Mouse (Mus musculus): Measurements from ENCODE around the gene Pck2.
A peak's percentile ranks its signal among the peaks of the same experiment; 100 is the strongest.

The Pck2 gene

DNA sequence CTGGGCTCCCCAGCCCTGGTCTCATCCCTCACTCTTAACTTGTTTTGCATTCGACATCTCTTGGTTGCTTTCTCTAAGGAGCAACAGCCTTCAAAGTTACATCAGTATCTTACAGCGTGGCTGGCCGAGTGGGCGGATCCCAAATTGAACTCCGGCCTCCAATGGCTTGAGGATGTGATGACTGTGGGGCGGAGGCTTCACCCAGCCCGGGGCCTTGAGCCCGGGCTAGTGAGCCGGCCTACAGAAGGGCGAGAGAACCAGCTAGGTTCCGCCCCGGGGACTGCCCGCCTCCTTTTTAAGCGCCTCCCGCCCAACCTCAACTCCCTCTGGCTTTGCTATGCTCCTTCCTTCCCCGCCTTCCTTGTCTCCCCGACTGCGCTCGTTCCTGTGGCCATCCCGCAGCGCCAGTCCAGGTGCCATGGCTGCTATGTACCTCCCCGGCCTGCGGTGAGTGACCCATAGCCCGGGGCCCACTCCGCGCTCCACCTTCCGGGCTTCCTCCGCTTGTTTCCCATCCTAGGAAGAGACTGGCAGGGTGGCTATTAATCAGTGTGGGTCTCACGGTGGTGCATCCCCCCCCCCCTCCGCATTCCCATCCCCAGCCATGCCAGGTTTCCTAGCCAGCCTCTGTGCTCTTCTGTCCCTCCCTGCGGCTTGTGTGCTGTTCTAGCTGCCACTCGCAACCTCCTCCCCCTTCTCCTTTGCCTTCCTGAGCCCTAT is at the start of gene Pck2:
TSS of gene Pck2 (plus strand) at position 200 of the 720 bp plus-strand sequence.
- peak; percentile 45 to 60 for DNase-seq (ENCODE audit: low spot score in 2 of 2)

DNA sequence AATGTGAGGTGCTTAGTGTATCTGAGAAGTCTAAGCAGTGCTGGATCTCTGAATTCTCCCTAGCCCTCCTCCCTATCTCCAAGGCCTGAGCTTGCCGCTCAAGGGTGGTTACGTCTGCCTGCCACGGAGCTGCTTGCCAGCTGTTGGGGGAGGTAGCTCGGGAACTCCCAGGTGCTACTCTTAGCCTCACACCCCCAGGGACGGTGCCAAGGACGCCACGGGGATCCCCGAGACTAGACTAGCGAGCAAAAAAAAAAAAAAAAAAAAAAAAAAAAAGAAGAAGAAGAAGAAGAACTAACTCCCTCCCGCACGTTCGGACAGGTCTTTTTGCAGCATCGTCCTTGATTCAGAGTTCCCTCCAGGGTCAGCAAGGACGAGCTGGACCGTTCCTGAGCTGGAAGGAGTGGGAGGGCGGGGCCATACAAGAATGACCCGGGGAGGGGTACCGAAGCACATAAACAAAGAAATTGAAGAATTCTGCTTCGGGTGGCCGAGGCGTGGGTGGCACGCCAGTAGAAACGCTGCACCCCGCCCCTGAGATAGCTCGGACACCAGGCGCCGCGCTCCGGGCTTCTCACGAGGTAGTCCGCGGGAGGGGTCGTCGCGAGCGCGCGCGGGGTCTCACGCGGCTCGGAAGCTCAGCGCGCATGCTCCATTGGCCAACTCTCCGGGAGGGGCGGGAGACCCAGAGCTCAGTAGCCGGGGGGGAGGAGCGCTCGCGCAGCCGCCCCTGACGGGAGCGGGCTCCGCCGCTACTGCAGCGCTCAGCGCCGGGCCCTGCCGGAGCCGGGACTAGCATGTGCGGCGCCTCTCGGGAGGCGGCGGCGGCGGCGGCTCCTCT is 49.5 kb upstream of the Pck2 start, which contains the start of gene Carmil3:
TSS of gene Carmil3 (plus strand) at position 291 of the 841 bp plus-strand sequence.
- peak; percentile 64 to 72 for DNase-seq (ENCODE audit: low spot score in 2 of 2)

DNA sequence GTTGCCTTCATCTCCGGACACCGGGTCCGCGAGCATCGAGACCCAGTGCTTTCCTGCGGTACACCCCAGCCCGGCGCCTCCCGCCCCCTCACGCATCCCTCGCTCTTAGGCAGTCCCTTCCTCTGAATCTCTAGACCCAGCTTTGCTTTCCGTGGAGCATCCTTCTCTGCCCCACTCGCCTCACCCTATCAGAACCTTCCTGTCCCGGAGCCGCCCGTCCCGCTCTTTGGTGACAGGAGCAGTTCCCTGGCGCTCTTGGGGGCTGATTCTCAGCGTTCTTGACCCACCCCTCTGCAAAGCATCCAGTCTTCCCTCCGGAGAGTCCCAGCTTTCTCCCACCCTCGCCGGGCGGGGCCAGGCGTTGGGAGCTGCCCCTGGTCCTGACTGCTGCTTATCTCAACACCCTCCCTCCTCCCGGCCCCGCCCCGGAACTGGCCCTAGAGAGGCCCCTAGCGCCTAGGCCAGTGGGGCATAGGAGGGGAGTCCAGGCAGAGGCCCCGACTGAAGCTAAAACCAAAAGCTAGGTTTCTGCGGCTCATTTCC is 48.7 kb upstream of the Pck2 start:
- DNase-seq (ENCODE audit: low spot score in 2 of 2) = peak; percentile 41 to 44

- no peak for DNase-seq (ENCODE audit: low spot score in 2 of 2)
Measured at GRCm38 (mm10) chr14:55492103-55492502, 48.0 kb upstream of the Pck2 start.

- DNase-seq (ENCODE audit: low spot score in 2 of 2) = no peak
Measured at GRCm38 (mm10) chr14:55495509-55496240, 44.4 kb upstream of the Pck2 start.

DNA sequence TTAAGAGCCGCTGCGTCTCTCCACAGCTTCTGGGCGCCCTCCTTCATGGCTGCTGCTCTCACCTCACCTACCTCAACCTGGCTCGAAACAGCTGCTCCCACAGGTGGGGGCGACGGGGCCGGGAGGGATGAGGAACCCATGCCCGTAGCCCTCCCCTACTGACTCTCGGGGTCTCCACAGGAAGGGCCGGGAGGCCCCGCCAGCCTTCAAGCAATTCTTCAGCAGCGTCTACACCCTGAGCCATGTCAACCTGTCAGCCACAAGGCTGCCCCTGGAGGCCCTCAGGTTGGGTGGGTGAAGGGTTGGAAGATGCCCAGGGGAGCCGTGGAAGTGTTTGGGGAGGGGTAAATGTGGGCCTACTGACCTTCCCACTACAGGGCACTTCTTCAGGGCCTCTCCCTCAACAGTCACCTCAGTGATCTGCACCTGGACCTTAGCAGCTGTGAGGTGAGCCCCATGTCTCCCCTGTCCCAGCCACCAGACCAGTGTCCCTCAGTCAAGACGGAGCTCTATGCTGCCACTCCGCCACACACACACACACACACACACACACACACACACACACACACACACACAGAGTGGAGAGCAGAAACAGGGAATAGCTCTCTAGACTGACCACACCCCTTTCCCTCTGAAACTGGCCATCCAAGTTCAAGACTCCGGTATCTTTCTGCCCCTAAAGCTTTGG is 43.2 kb upstream of the Pck2 start:
- DNase-seq (ENCODE audit: low spot score in 2 of 2) = no peak

DNA sequence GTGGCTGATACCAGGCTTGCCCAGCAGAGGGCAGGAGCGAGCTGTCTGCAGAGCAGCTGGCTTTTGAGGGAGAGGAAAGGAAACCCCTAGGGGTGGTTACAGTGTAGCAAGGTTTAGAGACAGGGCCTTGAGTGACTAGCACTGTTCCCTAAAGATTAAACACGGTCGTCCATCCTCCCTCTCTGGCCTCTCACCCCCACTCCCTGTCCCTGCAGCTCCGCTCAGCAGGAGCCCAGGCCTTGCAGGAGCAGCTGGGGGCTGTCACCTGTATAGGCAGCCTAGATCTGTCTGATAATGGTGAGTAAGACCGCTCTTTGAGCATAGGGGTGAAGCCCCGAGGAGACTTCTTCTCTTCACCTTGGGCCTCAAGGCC is 42.6 kb upstream of the Pck2 start:
- DNase-seq (ENCODE audit: low spot score in 2 of 2) = peak; percentile 80 to 82

DNA sequence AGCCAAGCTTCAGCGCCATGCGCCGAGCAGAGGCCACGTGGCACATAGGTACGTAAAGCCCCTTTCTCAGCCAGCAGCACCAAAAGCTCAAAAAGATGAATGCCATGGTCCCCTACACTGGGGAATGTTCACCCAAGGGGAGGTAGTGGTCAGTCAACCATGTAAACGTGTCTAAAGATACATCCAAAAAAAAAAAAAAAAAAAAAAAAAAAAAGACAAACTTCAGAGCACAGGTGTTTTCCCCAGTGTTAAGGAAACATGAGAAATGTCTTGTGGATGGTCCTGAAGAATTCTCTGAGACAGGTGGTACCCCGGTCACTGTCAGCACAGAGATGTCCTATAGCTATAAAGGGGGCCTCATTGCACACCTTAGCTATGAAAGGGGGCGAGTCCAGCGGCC is 34.5 kb upstream of the Pck2 start:
- no peak for DNase-seq (ENCODE audit: low spot score in 2 of 2)

GRCm38 (mm10) chr14:55507801-55508200 is 32.3 kb upstream of the Pck2 start:
- DNase-seq (ENCODE audit: low spot score in 2 of 2) = no peak

DNA sequence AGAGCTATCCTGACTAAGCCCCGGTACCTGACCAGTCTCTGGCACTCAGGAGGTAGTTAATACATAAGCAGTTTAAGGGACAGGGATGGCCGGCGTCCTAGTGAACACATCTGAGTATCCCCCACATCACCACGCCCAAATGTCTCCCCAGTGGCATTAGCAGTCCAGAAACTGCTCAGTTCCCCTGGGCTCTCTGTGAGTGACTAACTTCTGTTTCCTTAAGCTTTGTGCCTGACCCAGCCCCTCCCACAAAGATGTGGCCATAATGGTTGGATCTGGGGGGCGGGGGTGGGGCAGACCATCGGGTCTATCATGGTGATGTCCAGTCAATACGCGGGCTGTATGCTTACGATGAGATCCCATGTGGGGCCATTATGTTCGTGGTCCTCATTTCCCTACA is 30.5 kb upstream of the Pck2 start:
- DNase-seq (ENCODE audit: low spot score in 2 of 2) = no peak

GRCm38 (mm10) chr14:55510125-55510731 is 29.8 kb upstream of the Pck2 start, which contains the start of gene Cpne6:
Gene Cpne6 (plus strand): TSS chr14:55510445.
- peak; percentile 24 to 40 for DNase-seq (ENCODE audit: low spot score in 2 of 2)

- DNase-seq (ENCODE audit: low spot score in 2 of 2) = peak; percentile 31 to 45
Measured at GRCm38 (mm10) chr14:55511037-55511436, 29.0 kb upstream of the Pck2 start.

DNA sequence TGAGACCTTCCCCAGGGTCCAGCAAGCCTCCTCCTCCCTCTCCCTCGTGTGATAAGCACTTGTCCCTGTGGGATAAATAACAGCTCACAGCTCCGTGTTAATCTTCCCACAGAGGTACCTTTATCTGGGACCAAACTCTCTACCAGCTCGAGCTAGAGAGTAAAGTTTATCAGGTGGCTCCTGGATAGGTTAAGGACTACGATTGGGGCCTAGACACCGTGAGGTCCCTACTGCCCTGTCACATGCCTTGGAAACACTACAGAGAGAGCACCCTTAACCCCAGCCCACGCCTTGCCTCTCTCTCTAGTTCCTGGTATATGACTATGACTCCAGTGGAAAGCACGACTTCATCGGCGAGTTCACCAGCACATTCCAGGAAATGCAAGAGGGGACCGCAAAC is 26.1 kb upstream of the Pck2 start:
- DNase-seq (ENCODE audit: low spot score in 2 of 2) = no peak

GRCm38 (mm10) chr14:55515846-55516245 is 24.2 kb upstream of the Pck2 start:
- DNase-seq (ENCODE audit: low spot score in 2 of 2) = no peak

GRCm38 (mm10) chr14:55518897-55519296 is 21.2 kb upstream of the Pck2 start:
- peak; percentile 23 to 48 for DNase-seq (ENCODE audit: low spot score in 2 of 2)

DNA sequence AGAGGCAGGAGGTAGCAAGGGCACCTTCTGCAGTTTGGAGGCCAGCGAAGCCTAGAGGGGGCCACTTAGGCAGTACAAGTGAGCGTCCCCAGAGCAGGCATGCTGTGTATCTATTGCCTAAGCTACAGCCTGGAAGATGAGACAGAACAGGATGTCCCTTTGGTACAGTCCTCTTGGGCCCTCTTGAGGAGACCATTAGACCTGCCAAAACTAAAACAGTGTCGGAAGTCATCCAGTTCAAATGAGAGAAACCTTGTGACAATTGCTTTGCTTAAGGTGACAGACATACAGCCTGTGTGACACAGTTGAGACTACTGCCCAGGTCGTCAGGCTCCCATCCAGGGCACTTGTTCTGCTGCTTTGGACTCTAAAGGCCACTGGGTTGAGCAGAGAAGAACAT is 20.5 kb upstream of the Pck2 start:
- no peak for DNase-seq (ENCODE audit: low spot score in 2 of 2)

DNA sequence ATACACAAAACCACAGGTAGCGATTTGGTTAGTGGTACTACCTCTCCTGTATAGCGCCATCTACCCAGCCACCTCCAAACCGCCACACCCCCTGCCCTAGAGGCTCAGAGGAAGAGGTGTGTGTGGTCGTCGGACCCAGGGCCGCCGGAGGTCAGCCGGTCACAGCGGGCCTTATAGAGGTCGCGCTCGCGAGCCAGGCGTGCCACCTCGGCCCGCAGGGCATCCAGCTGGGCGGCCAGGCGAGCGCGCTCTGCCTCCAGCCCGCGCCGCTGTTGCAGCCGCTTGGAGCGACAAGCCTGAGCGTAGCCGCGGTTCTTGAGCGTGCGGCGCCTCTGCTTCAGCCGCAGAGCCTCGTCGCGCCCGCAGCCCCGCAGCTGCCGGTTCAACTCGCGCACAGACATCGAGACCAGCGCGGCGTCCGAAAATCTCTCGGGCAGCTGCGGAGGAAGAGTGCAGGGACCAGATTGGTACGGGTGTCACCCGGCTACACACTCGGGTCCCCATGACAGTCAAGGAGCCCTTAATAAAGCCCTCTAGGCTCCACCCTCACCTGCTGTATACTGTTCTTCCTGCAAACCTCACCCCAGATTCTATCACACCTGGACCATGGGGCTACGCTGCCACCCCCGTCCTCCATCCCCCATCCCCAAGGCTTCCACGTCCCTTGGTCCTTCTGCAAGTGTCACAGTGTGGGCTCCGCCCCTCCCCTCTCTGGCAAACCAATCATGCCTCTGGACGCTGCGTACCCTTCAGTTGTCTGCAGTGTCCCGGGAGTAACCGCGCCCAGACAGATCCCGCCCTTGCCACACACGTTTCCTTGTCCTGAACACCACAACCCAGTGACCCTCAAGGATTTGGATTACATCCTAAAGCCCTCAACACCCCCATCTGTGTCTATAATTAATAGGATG is 19.4 kb upstream of the Pck2 start:
- no peak for DNase-seq (ENCODE audit: low spot score in 2 of 2)

- DNase-seq (ENCODE audit: low spot score in 2 of 2) = no peak
Measured at GRCm38 (mm10) chr14:55524062-55524461, 16.0 kb upstream of the Pck2 start.

DNA sequence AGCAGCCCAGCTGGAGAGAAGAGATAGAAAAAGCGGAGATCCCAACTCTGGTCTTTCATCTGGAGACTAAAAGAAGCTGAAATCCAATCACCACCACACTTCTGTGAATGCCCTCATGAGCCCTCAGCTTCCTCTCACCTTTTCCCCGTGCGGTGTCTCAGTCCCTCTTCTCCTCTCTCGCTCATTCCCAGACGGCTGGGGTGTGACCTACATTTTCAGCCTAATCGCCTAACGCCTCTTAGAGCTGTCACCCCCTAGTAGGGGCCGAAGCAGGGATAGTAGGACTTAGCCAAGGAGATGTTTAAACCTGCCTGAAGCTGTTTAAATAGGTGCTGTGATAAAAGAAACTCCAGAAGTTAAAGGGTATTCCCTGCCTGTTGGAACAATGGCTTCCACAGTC is 15.3 kb upstream of the Pck2 start, which contains the start of gene Nrl:
TSS of gene Nrl (minus strand) at position 197 of the 400 bp plus-strand sequence.
- no peak for DNase-seq (ENCODE audit: low spot score in 2 of 2)

DNA sequence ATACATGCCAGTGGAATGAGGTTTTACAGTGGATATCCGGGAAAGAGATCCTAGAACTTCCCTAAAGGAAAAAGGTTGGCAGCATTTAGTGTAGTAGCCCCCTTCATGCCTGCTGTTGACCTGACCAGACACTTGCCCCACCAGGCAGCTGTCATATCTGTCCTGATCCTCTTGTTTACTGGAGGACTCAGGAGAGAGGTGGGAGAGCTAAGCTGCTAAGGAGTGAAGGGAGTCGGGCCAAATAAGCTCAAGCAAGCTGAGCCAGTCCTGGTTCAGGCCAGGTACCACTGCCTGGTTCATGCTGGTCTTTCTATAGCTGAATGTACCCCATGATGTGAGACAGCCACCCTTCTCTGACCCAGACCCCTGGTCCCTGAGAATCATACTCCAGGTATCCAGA is 13.4 kb upstream of the Pck2 start:
- DNase-seq (ENCODE audit: low spot score in 2 of 2) = no peak

Measured in frontal cortex, postnatal 25 days (tissue).